Mouse (Mus musculus): ENCODE results near the gene Spen. TPM values are rescaled to one million over a fixed set of nuclear protein-coding genes. Genes with fewer than 3 reads are reported as not detected.
"Not testable (repeated sequence)": the region's sequence is repeated elsewhere in the genome, so short reads cannot be mapped to it uniquely, and the experiment has no call there.

Gene Spen
- polyA plus RNA-seq, 1 experiment, result 11.7 TPM

- no peaks in the 10 kb centered on the region for H3K36me3 ChIP-seq (ENCODE audit: control insufficient read depth, insufficient read depth)
- H3K4me2 ChIP-seq (ENCODE audit: low read depth), result peak overlapping the region; percentile 96
- H3K4me3 ChIP-seq, result peak overlapping the region; percentile 30
- no peaks in the 10 kb centered on the region for H3K79me2 ChIP-seq (ENCODE audit: control insufficient read depth, insufficient read depth)
- no peaks in the 10 kb centered on the region for H3K27me3 ChIP-seq (ENCODE audit: control insufficient read depth, insufficient read depth, insufficient read length)
- no peak overlapping the region for H3ac ChIP-seq (ENCODE audit: control insufficient read depth, insufficient read length)
- TF ChIP-seq E2F4 (IDR thresholded peaks at IDR 0.05; ENCODE audit: insufficient read depth) (no peak), CEBPB (IDR thresholded peaks at IDR 0.05; ENCODE audit: insufficient read depth, poor library complexity, severe bottlenecking) (peak; percentile 99), POLR2AphosphoS2 (IDR thresholded peaks at IDR 0.05; ENCODE audit: insufficient read length, low read depth) (no peak), SRF (IDR thresholded peaks at IDR 0.05; ENCODE audit: control insufficient read depth, insufficient read length, low read depth) (no peak), MYOD1 (IDR thresholded peaks at IDR 0.05; ENCODE audit: control insufficient read depth in 1 of 3, insufficient read length in 2 of 3, low read depth in 2 of 3) (peak; percentile 3 to 72 (median 55)), MYOG (IDR thresholded peaks at IDR 0.05; ENCODE audit: control insufficient read depth in 1 of 3, insufficient read depth in 1 of 3, insufficient read length in 2 of 3, low read depth in 2 of 3) (peak in 1 of 3 experiments; percentile 68), USF1 (IDR thresholded peaks at IDR 0.05; ENCODE audit: low read depth) (peak; percentile 83), TCF12 (IDR thresholded peaks at IDR 0.05; ENCODE audit: insufficient read depth, poor library complexity, severe bottlenecking) (no peak)
These were observed 20.9 kb upstream of the Spen start for GRCm38 (mm10) chr4:141559131-141559897.

GRCm38 (mm10) chr4:141558658-141559057, 20.3 kb upstream of the Spen start:
- no peaks in the 10 kb centered on the region for H3K36me3 ChIP-seq (ENCODE audit: control insufficient read depth, insufficient read depth)
- no peaks in the 10 kb centered on the region for H3K79me2 ChIP-seq (ENCODE audit: control insufficient read depth, insufficient read depth)
- TF ChIP-seq CEBPB (IDR thresholded peaks at IDR 0.05; ENCODE audit: insufficient read depth, poor library complexity, severe bottlenecking) (no peak), TCF12 (IDR thresholded peaks at IDR 0.05; ENCODE audit: insufficient read depth, poor library complexity, severe bottlenecking) (no peak), USF1 (IDR thresholded peaks at IDR 0.05; ENCODE audit: low read depth) (no peak), MYOG (IDR thresholded peaks at IDR 0.05; ENCODE audit: control insufficient read depth in 1 of 3, insufficient read depth in 1 of 3, insufficient read length in 2 of 3, low read depth in 2 of 3) (no peak), TCF3 (IDR thresholded peaks at IDR 0.05; ENCODE audit: insufficient read length, low read depth) (no peak), SRF (IDR thresholded peaks at IDR 0.05; ENCODE audit: control insufficient read depth, insufficient read length, low read depth) (no peak), POLR2AphosphoS2 (IDR thresholded peaks at IDR 0.05; ENCODE audit: insufficient read length, low read depth) (no peak), REST (IDR thresholded peaks at IDR 0.05; ENCODE audit: insufficient read depth, insufficient read length) (no peak)
- H3K4me3 ChIP-seq, result peak overlapping the region; percentile 30
- H3K27me3 ChIP-seq (ENCODE audit: control insufficient read depth, insufficient read depth, insufficient read length), result no peaks in the 10 kb centered on the region
- no peak overlapping the region for H3ac ChIP-seq (ENCODE audit: control insufficient read depth, insufficient read length)
- H3K4me2 ChIP-seq (ENCODE audit: low read depth), result peak overlapping the region; percentile 96

GRCm38 (mm10) chr4:141556163-141556562, 17.8 kb upstream of the Spen start:
- not testable (repeated sequence) for H3K4me2 ChIP-seq (ENCODE audit: low read depth); H3K36me3 ChIP-seq (ENCODE audit: control insufficient read depth, insufficient read depth); H3ac ChIP-seq (ENCODE audit: control insufficient read depth, insufficient read length); H3K4me3 ChIP-seq; H3K27me3 ChIP-seq (ENCODE audit: control insufficient read depth, insufficient read depth, insufficient read length); H3K79me2 ChIP-seq (ENCODE audit: control insufficient read depth, insufficient read depth)

- not testable (repeated sequence) for H3K4me3 ChIP-seq; H3K36me3 ChIP-seq (ENCODE audit: control insufficient read depth, insufficient read depth); H3ac ChIP-seq (ENCODE audit: control insufficient read depth, insufficient read length); H3K4me2 ChIP-seq (ENCODE audit: low read depth); H3K27me3 ChIP-seq (ENCODE audit: control insufficient read depth, insufficient read depth, insufficient read length); H3K79me2 ChIP-seq (ENCODE audit: control insufficient read depth, insufficient read depth)
These were observed 16.0 kb upstream of the Spen start for GRCm38 (mm10) chr4:141554255-141554865.

- TF ChIP-seq TCF3 (IDR thresholded peaks at IDR 0.05; ENCODE audit: insufficient read length, low read depth) (no peak), TCF12 (IDR thresholded peaks at IDR 0.05; ENCODE audit: insufficient read depth, poor library complexity, severe bottlenecking) (no peak), POLR2A (IDR thresholded peaks at IDR 0.05; ENCODE audit: insufficient read length, low read depth) (no peak)
- H3K79me2 ChIP-seq (ENCODE audit: control insufficient read depth, insufficient read depth), result no peaks in the 10 kb centered on the region
- H3K27me3 ChIP-seq (ENCODE audit: control insufficient read depth, insufficient read depth, insufficient read length), result no peaks in the 10 kb centered on the region
- H3K4me3 ChIP-seq, result no peak overlapping the region
- no peak overlapping the region for H3ac ChIP-seq (ENCODE audit: control insufficient read depth, insufficient read length)
- H3K36me3 ChIP-seq (ENCODE audit: control insufficient read depth, insufficient read depth), result no peaks in the 10 kb centered on the region
- H3K4me2 ChIP-seq (ENCODE audit: low read depth), result no peak overlapping the region
These were observed 14.1 kb upstream of the Spen start for GRCm38 (mm10) chr4:141552484-141552883.

- peak overlapping the region; percentile 89 for H3K4me2 ChIP-seq (ENCODE audit: low read depth)
- no peaks in the 10 kb centered on the region for H3K27me3 ChIP-seq (ENCODE audit: control insufficient read depth, insufficient read depth, insufficient read length)
- H3ac ChIP-seq (ENCODE audit: control insufficient read depth, insufficient read length), result peak overlapping the region; percentile 80
- H3K36me3 ChIP-seq (ENCODE audit: control insufficient read depth, insufficient read depth), result no peaks in the 10 kb centered on the region
- H3K4me3 ChIP-seq, result peak overlapping the region; percentile 85
- no peaks in the 10 kb centered on the region for H3K79me2 ChIP-seq (ENCODE audit: control insufficient read depth, insufficient read depth)
- TF ChIP-seq POLR2AphosphoS2 (IDR thresholded peaks at IDR 0.05; ENCODE audit: insufficient read length, low read depth) (no peak), POLR2A (IDR thresholded peaks at IDR 0.05; ENCODE audit: insufficient read length, low read depth) (no peak), TCF3 (IDR thresholded peaks at IDR 0.05; ENCODE audit: insufficient read length, low read depth) (no peak), SRF (IDR thresholded peaks at IDR 0.05; ENCODE audit: control insufficient read depth, insufficient read length, low read depth) (no peak), USF1 (IDR thresholded peaks at IDR 0.05; ENCODE audit: low read depth) (no peak), REST (IDR thresholded peaks at IDR 0.05; ENCODE audit: insufficient read depth, insufficient read length) (no peak), CEBPB (IDR thresholded peaks at IDR 0.05; ENCODE audit: insufficient read depth, poor library complexity, severe bottlenecking) (no peak)
These were observed 8.9 kb upstream of the Spen start for GRCm38 (mm10) chr4:141547299-141547698.

Measured in myocyte (in vitro differentiated cells).